Mouse (Mus musculus) lung, embryonic 14.5 days (tissue): Measurements from ENCODE around the gene Padi3. TPM values are rescaled to one million over a fixed set of nuclear protein-coding genes. Genes with fewer than 3 reads are reported as not detected.

Experiments used
- ATAC-seq: fragments of 200-750 bp; cut with Nextera tagmentation; 2 replicates; pipeline ENCODE4 v1.8.0; 2017; ENCODE audit warnings: mild to moderate bottlenecking, moderate TSS enrichment, moderate library complexity; ENCODE audit not compliant: insufficient read depth
- DNase-seq: peaks from one replicate; pipeline ENCODE4 v3.0.0-alpha.2; 2015
- H3K27ac ChIP-seq: fragments of 300-500 bp; sonication (generic); 2 replicates; pipeline ENCODE4 v1.5.1; 2014; ENCODE audit warnings: low read depth, mild to moderate bottlenecking, moderate library complexity
- H3K27me3 ChIP-seq: fragments of 300-500 bp; sonication (generic); 2 replicates; pipeline ENCODE4 v1.6.1; 2014; ENCODE audit warnings: low read length, control low read depth; ENCODE audit not compliant: insufficient read depth
- H3K36me3 ChIP-seq: fragments of 300-500 bp; sonication (generic); 2 replicates; pipeline ENCODE4 v1.6.1; 2014; ENCODE audit warnings: control low read depth; ENCODE audit not compliant: insufficient read depth
- H3K4me1 ChIP-seq: fragments of 300-500 bp; sonication (generic); 2 replicates; pipeline ENCODE4 v1.6.1; 2014; ENCODE audit warnings: antibody characterized with exemption, control low read depth; ENCODE audit not compliant: insufficient read depth
- H3K4me2 ChIP-seq: fragments of 300-500 bp; sonication (generic); 2 replicates; pipeline ENCODE4 v1.6.1; 2014; ENCODE audit warnings: mild to moderate bottlenecking
- H3K4me3 ChIP-seq: fragments of 300-500 bp; sonication (generic); 2 replicates; pipeline ENCODE4 v1.5.1; 2014; ENCODE audit warnings: low read depth, low read length
- H3K9ac ChIP-seq: fragments of 300-500 bp; sonication (generic); 2 replicates; pipeline ENCODE4 v1.6.1; 2014
- H3K9me3 ChIP-seq: fragments of 300-500 bp; sonication (generic); 2 replicates; pipeline ENCODE4 v1.6.1; 2016; ENCODE audit warnings: low read depth, low read length, control low read depth
- CTCF ChIP-seq: IDR thresholded peaks from 2 replicates; pipeline ENCODE4 v1.5.1; 2016; ENCODE audit warnings: antibody characterized with exemption, low read depth
- WGBS: fragments of 180-500 bp; shearing (Covaris S2); extraction: QIAGEN DNeasy Blood & Tissue Kit; methylation state at CpG from one replicate; pipeline ENCODE4 v1.1.7; 2014; 5-methylcytosine and 5-hydroxymethylcytosine counted together
- polyA plus RNA-seq: library from polyadenylated mRNA; unstranded; fragments of >200 nt; fragmentation: Nextera tagmentation; extraction: Ambion mirVana; gene quantifications from 2 replicates; pipeline ENCODE4 v1.2.1, GENCODE M21; 2014

Gene Padi3
- polyA plus RNA-seq, 1 experiment from 2014 or later = 0.14 TPM

DNA sequence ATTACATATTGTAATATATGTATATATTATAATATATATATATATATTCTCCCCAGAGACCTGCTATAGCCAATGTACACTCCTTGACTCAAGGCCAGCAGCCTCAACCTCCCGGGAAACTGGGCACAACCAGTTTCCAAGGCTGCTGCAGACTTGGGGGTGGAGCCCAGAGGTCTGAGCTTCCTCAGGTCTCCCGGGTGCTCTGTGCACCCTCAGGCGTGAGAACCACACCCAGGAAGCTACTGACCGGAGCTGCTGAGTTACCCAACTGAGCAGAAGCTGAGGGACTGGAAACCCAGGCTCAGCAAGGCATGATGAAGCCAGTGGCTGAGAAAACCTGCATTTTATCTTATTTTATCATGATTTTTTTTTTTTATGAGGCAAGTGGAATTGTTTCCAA is 39.4 kb downstream of the Padi3 start:
- H3K4me2 ChIP-seq = no peak overlapping the region
- ATAC-seq (no peak), DNase-seq (peak; percentile 19)
- H3K4me3 ChIP-seq = no peak overlapping the region
- no peak overlapping the region for H3K9ac ChIP-seq
- no peaks in the 10 kb centered on the region for H3K9me3 ChIP-seq
- TF ChIP-seq CTCF = no peak
- H3K27ac ChIP-seq = no peak overlapping the region
- 34% methylated on average over 4 of the region's 4 CpGs for WGBS
- H3K27me3 ChIP-seq = no peaks in the 10 kb centered on the region
- H3K4me1 ChIP-seq = no peaks in the 10 kb centered on the region
- no peaks in the 10 kb centered on the region for H3K36me3 ChIP-seq

DNA sequence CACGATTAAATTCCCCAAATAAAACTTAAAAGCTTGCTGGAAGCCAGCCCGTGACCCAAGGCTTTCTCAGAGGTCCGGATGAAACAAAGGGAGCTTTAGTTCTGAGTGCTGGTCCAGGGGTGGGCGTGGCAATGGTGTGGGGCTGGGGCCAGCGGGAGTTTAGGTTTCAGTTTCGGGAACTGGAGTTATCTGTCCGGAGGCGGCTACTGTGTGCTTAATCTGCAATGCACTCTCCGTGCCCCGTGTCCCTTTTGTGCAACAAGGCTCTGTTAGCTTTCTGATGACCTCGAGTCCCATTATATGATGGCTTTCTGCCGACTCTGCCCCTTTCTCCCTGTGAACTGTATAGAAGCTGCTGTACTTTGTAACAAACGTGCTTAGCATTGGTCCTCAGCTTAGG is 40.0 kb downstream of the Padi3 start:
- peak overlapping the region; percentile 47 for H3K9ac ChIP-seq
- no peaks in the 10 kb centered on the region for H3K27me3 ChIP-seq
- H3K4me3 ChIP-seq = peak overlapping the region; percentile 22
- H3K36me3 ChIP-seq = no peaks in the 10 kb centered on the region
- no peaks in the 10 kb centered on the region for H3K4me1 ChIP-seq
- TF ChIP-seq CTCF = no peak
- ATAC-seq (peak; percentile 77), DNase-seq (peak; percentile 76)
- H3K9me3 ChIP-seq = no peaks in the 10 kb centered on the region
- H3K27ac ChIP-seq = 0 out of 2 replicates have a peak overlapping the region, but pooled peaks have one; percentile 58
- peak overlapping the region; percentile 55 for H3K4me2 ChIP-seq
- WGBS = 7% methylated on average over 13 of the region's 13 CpGs

DNA sequence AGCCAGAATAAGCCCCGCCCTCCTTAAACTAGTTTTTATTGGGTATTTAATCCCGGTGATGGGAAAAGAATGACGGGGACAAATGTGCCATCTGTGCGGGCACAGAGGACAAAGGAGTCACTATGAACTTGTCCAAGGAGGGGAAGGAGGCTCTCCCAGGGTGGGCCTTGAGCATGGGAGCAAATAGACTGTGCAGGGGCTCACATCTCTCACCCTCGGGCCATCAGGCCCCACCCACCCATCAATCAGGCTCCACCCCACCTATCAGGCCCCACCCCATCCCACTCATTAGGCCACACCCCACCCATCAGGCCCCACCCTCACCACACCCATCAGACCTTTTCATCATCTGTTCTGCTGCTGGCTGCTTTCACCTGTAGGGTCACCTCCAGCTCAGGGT is 41.5 kb downstream of the Padi3 start:
- 77% methylated on average over 5 of the region's 5 CpGs for WGBS
- no peak for TF ChIP-seq CTCF
- no peak overlapping the region for H3K9ac ChIP-seq
- no peaks in the 10 kb centered on the region for H3K4me1 ChIP-seq
- no peaks in the 10 kb centered on the region for H3K9me3 ChIP-seq
- no peak overlapping the region for H3K4me2 ChIP-seq
- no peaks in the 10 kb centered on the region for H3K36me3 ChIP-seq
- DNase-seq (no peak), ATAC-seq (no peak)
- no peak overlapping the region for H3K4me3 ChIP-seq
- no peak overlapping the region for H3K27ac ChIP-seq
- no peaks in the 10 kb centered on the region for H3K27me3 ChIP-seq

DNA sequence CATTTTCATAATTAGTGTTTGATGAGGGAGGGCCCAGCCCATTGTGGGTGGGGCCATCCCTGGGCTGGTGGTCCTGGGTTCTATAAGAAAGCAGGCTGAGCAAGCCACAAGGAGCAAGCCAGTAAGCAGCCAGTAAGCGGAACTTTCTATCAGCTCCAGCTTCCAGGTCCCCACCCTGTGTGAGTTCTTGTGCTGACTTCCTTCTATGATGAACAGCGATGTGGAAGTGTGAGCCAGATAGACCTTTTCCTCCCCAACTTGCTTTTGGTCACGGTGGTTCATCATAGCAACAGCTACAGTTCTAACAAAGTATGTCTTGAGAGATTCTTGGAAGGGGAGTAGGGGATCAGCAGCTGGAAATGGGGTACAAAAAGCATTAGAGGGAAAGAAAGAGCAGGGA is 44.5 kb downstream of the Padi3 start:
- no peaks in the 10 kb centered on the region for H3K9me3 ChIP-seq
- TF ChIP-seq CTCF = no peak
- no peak for ATAC-seq
- no peaks in the 10 kb centered on the region for H3K36me3 ChIP-seq
- no peak overlapping the region for H3K9ac ChIP-seq
- no peaks in the 10 kb centered on the region for H3K27me3 ChIP-seq
- H3K27ac ChIP-seq = no peak overlapping the region
- no peak overlapping the region for H3K4me2 ChIP-seq
- H3K4me1 ChIP-seq = no peaks in the 10 kb centered on the region
- WGBS = 73% methylated on average over 3 of the region's 3 CpGs
- no peak overlapping the region for H3K4me3 ChIP-seq
- no peak for DNase-seq

DNA sequence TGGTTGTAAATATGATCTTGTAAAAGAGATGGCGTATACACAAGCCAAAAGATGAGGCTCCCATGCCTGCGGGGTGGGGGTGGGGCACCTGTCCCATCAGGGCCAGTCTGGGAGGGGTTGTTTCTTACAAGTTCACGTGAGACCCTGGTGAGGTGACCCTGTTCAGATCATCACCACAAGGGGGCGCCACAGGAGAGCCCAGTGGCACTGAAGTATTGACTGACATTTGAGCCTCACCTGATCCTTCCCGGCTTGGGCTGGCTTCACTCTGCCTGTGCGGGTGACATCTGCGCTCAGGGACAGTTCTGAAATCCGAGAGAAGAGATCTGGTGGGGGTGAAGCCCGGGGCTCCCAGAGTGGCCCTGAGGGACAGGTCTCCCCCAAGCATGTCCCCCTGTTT is 47.3 kb downstream of the Padi3 start:
- peak; percentile 72 for TF ChIP-seq CTCF
- no peaks in the 10 kb centered on the region for H3K4me1 ChIP-seq
- DNase-seq = peak; percentile 70
- 14% methylated on average over 9 of the region's 9 CpGs for WGBS
- no peaks in the 10 kb centered on the region for H3K36me3 ChIP-seq
- no peaks in the 10 kb centered on the region for H3K9me3 ChIP-seq
- H3K4me3 ChIP-seq = no peak overlapping the region
- H3K27me3 ChIP-seq = no peaks in the 10 kb centered on the region
- ATAC-seq = no peak
- H3K9ac ChIP-seq = no peak overlapping the region
- H3K4me2 ChIP-seq = no peak overlapping the region
- H3K27ac ChIP-seq = no peak overlapping the region

DNA sequence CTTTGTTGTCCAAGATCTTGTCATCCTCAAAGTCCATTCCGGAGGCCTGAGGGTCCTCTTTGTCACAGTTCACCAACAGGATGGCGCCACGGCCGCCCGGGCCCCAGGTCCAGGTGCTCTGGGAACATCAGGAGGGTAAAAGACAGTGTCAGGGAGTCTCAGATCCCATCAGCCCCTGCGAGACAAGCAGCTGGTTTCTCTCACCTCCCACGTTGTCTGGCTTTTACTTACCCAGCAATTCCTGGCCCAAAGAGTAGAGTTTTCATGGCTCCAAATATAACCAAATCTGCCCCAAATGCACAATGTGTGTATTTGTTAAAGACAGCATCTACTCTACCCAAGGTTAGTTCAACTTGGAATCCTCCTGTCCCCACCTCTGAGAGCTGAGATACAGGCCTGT is 48.8 kb downstream of the Padi3 start:
- 58% methylated on average over 7 of the region's 7 CpGs for WGBS
- Histone ChIP-seq H3K9ac (no peak overlapping the region), H3K9me3 (no peaks in the 10 kb centered on the region), H3K4me1 (no peaks in the 10 kb centered on the region), H3K27me3 (no peaks in the 10 kb centered on the region), H3K4me3 (no peak overlapping the region), H3K4me2 (no peak overlapping the region), H3K36me3 (no peaks in the 10 kb centered on the region), H3K27ac (no peak overlapping the region)
- no peak for TF ChIP-seq CTCF
- DNase-seq (peak; percentile 72), ATAC-seq (no peak)

DNA sequence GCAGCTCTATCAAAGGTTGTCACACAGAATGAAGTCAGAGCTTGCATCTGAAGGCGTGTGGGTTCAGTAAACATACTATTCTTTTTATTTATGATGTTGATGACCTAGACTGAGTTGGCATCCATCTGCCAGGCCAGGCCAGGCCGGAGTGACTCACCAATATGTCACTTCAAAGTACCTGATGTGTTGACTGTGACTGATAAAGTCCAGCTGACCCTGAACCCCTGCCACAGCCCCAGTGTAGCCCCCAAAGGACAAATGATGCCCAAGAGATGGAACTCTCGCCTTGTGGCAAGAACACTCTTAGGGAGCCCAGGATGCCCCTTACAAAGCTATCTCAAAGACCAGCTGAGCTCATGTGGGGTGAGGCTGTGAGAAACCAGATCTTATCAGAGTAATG is 54.6 kb downstream of the Padi3 start:
- Histone ChIP-seq H3K9ac (no peak overlapping the region), H3K4me1 (no peaks in the 10 kb centered on the region), H3K4me2 (no peak overlapping the region), H3K27me3 (no peaks in the 10 kb centered on the region), H3K27ac (no peak overlapping the region), H3K36me3 (no peaks in the 10 kb centered on the region), H3K4me3 (no peak overlapping the region), H3K9me3 (no peaks in the 10 kb centered on the region)
- TF ChIP-seq CTCF = no peak
- 61% methylated on average over 3 of the region's 3 CpGs for WGBS
- DNase-seq (no peak), ATAC-seq (no peak)

DNA sequence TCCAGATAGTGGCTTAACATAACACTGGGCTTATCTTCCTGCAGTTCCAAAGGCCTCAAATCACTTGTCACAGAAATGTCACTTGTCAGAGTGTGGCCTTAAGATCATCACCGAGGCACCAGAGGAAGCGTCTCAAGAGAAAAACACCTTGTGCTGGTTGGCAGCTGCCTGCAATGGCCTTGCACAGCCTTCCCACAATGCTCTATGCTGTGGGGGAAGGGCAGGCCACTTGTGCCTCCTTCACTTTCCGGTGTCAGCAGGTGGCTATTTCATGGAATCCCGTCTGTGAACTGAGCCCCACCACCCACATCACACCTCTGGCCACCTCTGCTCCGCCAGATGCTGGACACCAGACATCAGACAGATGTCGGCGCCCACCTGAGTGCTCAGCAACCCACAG is 57.1 kb downstream of the Padi3 start:
- Histone ChIP-seq H3K27me3 (no peaks in the 10 kb centered on the region), H3K9ac (no peak overlapping the region), H3K36me3 (no peaks in the 10 kb centered on the region), H3K4me3 (no peak overlapping the region), H3K4me1 (no peaks in the 10 kb centered on the region), H3K27ac (no peak overlapping the region), H3K9me3 (no peaks in the 10 kb centered on the region), H3K4me2 (no peak overlapping the region)
- WGBS = 30% methylated on average over 7 of the region's 7 CpGs
- TF ChIP-seq CTCF = no peak
- ATAC-seq (no peak), DNase-seq (no peak)
